Mouse (Mus musculus) kidney, embryonic 15.5 days (tissue): ENCODE data around the gene Tfeb. TPM values are rescaled to one million over a fixed set of nuclear protein-coding genes. Genes with fewer than 3 reads are reported as not detected.

Experiments
- ATAC-seq: fragments of 200-750 bp; cut with Nextera tagmentation; replicated peaks from 2 replicates; pipeline ENCODE4 v1.8.0; 2017; ENCODE audit warnings: moderate TSS enrichment; ENCODE audit not compliant: low FRiP score
- H3K27ac ChIP-seq: fragments of 300-500 bp; sonication (generic); 2 replicates; pipeline ENCODE4 v1.5.1; 2015; ENCODE audit warnings: mild to moderate bottlenecking, inconsistent platforms
- H3K27me3 ChIP-seq: fragments of 300-500 bp; sonication (generic); 2 replicates; pipeline ENCODE4 v1.6.1; 2015; ENCODE audit warnings: inconsistent platforms
- H3K36me3 ChIP-seq: fragments of 300-500 bp; sonication (generic); 2 replicates; pipeline ENCODE4 v1.6.1; 2015; ENCODE audit warnings: inconsistent platforms
- H3K4me1 ChIP-seq: fragments of 300-500 bp; sonication (generic); 2 replicates; pipeline ENCODE4 v1.6.1; 2015; ENCODE audit warnings: inconsistent platforms
- H3K4me2 ChIP-seq: fragments of 300-500 bp; sonication (generic); 2 replicates; pipeline ENCODE4 v1.6.1; 2015; ENCODE audit warnings: moderate library complexity, mild to moderate bottlenecking, inconsistent platforms
- H3K4me3 ChIP-seq: fragments of 300-500 bp; sonication (generic); replicated peaks from 2 replicates; pipeline ENCODE4 v1.5.1; 2015; ENCODE audit warnings: mild to moderate bottlenecking, inconsistent platforms
- H3K9ac ChIP-seq: fragments of 300-500 bp; sonication (generic); 2 replicates; pipeline ENCODE4 v1.6.1; 2015; ENCODE audit warnings: mild to moderate bottlenecking, inconsistent platforms
- H3K9me3 ChIP-seq: fragments of 300-500 bp; sonication (generic); replicated peaks from 2 replicates; pipeline ENCODE4 v1.6.1; 2016; ENCODE audit warnings: inconsistent platforms
- WGBS: fragments of 180-500 bp; shearing (Covaris S2); methylation state at CpG from one replicate; pipeline ENCODE4 v1.1.7; 2015; ENCODE audit warnings: mixed read lengths; 5-methylcytosine and 5-hydroxymethylcytosine counted together
- polyA plus RNA-seq: library from polyadenylated mRNA; unstranded; fragments of >200 nt; fragmentation: Nextera tagmentation; extraction: Ambion mirVana; gene quantifications from 2 replicates; pipeline ENCODE4 v1.2.1, GENCODE M21; 2015

The Tfeb gene
- polyA plus RNA-seq: 13.4 and 15.2 TPM in 2 replicates

DNA sequence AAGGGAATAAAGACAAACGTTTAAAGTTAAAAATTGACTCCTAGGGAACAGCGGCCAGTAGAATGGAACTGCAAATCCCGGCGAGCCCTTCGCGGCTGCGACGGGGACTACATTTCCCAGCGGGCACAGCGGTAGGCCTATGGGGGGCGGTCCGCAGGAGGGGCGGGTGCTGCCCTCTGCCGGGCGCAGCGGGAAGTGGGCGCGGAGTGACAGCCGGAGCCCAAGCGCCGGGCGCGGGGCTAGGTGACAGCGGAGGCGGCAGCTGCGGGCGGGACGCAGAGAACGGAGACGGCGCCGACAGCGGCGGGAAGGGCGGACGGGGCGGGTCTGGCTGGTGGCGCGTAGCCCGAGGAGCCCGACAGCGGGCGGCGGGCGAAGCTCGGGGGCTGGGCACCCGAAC, at the start of gene Tfeb:
TSS of gene Tfeb (plus strand) at position 175 of the 400 bp plus-strand sequence.
- H3K27ac ChIP-seq: peak within 1 kb of the TSS; percentile 96
- peak within 1 kb of the TSS; percentile 97 for H3K4me2 ChIP-seq
- no peaks in the 10 kb centered on the region for H3K9me3 ChIP-seq
- H3K4me1 ChIP-seq: peaks cover 27% of the 10 kb centered on the region
- ATAC-seq: peak; percentile 61
- peak within 1 kb of the TSS; percentile 82 for H3K4me3 ChIP-seq
- H3K9ac ChIP-seq: peak within 1 kb of the TSS; percentile 77
- H3K36me3 ChIP-seq: no peaks in the 10 kb centered on the region
- WGBS: under 1% methylated on average over 47 of the region's 47 CpGs
- 0 out of 2 replicates have a peak, but pooled peaks cover 8% of the 10 kb centered on the region for H3K27me3 ChIP-seq

DNA sequence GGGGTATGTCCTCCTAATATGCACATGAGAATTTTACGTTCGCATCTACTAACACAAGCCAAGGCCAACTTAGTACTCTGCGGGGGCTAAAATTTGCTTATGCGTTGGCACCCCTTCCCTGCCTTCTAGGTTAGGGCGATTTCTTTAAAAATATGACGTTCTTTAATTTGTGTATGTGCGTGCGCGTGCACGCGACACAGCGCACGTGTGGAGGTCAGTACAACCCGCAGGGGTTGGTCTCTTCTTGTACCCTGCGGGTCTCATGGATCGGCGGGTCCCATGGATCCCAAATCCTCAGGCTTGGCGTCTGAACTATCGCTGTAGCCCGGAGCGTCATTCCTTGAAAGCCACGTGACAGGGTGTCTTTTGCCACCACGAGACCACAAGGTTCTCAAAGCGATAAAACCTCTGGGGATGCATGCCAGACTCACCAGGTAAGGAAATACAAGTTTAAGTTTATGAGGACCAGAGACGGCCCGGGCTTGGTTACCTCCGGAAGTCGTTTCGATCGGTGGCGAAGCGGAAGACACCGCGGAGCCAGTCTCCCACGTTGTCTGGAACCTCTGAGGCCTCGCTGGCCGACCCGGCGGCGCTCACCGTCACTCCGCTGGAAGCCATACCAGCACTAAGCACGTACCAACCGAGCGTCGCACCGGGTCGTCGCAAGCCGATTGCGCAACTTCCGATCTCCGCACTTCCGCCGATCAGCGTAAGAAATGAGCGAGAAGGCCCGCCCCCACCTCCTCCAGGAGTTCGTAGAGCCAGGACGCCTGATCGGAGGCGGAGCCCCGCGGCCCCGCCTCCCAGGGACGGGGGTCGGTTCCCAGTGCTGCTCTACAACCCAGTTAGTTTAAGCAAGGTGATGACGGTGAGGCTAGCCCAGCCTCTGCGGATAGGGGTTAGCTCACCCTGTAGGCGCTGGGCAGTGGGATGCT, 49.2 kb upstream of the Tfeb start:
- peak; percentile 90 for ATAC-seq
- H3K4me3 ChIP-seq: peak overlapping the region; percentile 87
- no peaks in the 10 kb centered on the region for H3K27me3 ChIP-seq
- peaks cover 34% of the 10 kb centered on the region for H3K36me3 ChIP-seq
- WGBS: 1% methylated on average over 70 of the region's 70 CpGs
- peak overlapping the region; percentile 83 for H3K9ac ChIP-seq
- H3K4me2 ChIP-seq: peak overlapping the region; percentile 97
- peak overlapping the region; percentile 87 for H3K27ac ChIP-seq
- H3K4me1 ChIP-seq: peaks cover 28% of the 10 kb centered on the region
- H3K9me3 ChIP-seq: no peaks in the 10 kb centered on the region

GRCm38 (mm10) chr17:47688344-47688607, 48.6 kb upstream of the Tfeb start, which contains the start of gene Tomm6:
Tomm6 (minus strand) TSS chr17:47688386.
- Histone ChIP-seq H3K36me3 (peaks cover 28% of the 10 kb centered on the region), H3K4me3 (peak within 1 kb of the TSS; percentile 87), H3K4me1 (peaks cover 29% of the 10 kb centered on the region), H3K27me3 (peaks cover 5% of the 10 kb centered on the region; the same call in 1 of the 2 replicates), H3K27ac (peak within 1 kb of the TSS; percentile 87), H3K9ac (peak within 1 kb of the TSS; percentile 83), H3K4me2 (peak within 1 kb of the TSS; percentile 97), H3K9me3 (no peaks in the 10 kb centered on the region)
- ATAC-seq: no peak
- under 1% methylated on average over 9 of the region's 9 CpGs for WGBS

DNA sequence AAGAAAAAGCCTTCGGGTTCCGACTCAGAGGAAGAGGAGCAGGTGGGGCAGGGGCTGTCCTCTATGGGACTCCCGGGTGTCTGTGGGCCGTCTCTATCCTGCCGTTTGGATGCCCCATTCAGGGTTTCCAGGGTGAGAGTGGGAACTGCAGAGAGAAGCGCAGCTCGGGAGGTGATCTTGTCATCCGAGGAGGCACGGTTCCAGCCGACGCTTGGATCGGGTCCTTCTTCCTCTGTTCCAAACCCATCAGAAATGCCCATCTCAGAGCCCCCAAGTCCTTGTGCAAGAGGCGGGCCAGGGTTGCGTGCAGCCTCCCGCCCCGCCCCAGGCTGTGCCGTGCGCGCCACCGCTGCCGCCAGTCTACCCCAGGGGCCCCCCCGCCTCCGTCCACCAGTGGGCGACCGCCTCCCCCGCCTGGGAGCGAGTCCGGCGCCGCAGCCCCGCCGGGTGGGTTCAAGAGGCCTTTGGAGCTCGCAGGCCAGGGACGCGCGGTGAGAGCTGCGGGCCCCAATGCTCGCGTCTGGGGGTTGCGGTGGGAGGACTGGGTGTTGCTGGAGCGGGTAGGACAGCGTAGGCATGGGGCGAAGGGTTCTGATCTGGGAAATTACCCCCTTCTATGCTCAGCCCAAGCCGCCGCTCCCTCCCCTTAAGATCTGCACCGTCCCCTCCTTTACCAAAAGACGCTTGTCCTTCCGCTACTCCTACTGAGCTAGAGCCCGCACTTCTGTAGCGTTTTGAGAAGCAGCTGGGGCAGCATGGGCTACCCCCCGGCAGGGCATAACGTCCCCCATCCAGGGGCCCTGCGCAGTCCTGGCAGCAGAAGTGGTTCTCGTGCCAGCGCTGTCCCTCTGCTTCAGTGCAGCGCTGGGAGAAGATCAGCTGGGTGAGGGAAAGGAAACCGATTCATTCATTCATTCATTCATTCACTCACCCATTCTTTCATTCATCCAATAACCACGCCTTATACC, 47.9 kb upstream of the Tfeb start, which contains the start of gene Frs3:
TSS of gene Frs3 (plus strand) at position 423 of the 968 bp plus-strand sequence.
- WGBS: under 1% methylated on average over 58 of the region's 58 CpGs
- Histone ChIP-seq H3K4me2 (peak within 1 kb of the TSS; percentile 97), H3K9me3 (no peaks in the 10 kb centered on the region), H3K27me3 (peaks cover 10% of the 10 kb centered on the region; the same call in 1 of the 2 replicates), H3K4me3 (peak within 1 kb of the TSS; percentile 87), H3K9ac (peak within 1 kb of the TSS; percentile 83), H3K27ac (peak within 1 kb of the TSS; percentile 87), H3K4me1 (peaks cover 35% of the 10 kb centered on the region), H3K36me3 (peaks cover 22% of the 10 kb centered on the region)
- peak; percentile 66 for ATAC-seq

DNA sequence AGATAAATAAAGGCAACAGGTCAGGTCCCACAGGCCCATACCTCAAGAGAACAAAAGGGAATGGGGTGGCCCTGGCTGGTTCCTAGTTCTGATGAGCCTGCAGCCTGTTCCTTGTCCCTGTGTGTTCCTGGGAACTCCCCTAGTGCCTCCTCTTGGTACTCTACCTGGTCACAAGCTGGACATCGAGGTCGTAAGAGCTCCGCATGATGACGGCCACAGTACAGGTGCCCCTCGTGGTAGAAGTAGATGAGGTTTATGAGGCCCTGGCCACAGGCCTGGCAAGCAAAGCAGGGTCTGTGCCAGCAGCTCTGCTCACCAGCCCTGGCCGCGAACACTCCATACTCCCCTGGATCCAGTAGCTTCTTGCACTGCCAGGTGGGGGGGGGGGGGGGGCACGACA, 46.9 kb upstream of the Tfeb start:
- WGBS: 77% methylated on average over 8 of the region's 8 CpGs
- Histone ChIP-seq H3K36me3 (peaks cover 12% of the 10 kb centered on the region), H3K27me3 (peaks cover 10% of the 10 kb centered on the region; the same call in 1 of the 2 replicates), H3K4me3 (peak overlapping the region; percentile 87), H3K4me2 (peak overlapping the region; percentile 97; the same call in 1 of the 2 replicates), H3K4me1 (peaks cover 42% of the 10 kb centered on the region), H3K9ac (no peak overlapping the region), H3K9me3 (no peaks in the 10 kb centered on the region), H3K27ac (no peak overlapping the region)
- no peak for ATAC-seq

- H3K4me1 ChIP-seq: peaks cover 48% of the 10 kb centered on the region
- no peak for ATAC-seq
- no peak overlapping the region for H3K4me2 ChIP-seq
- H3K36me3 ChIP-seq: no peaks in the 10 kb centered on the region
- 86% methylated on average over 3 of the region's 3 CpGs for WGBS
- H3K4me3 ChIP-seq: no peak overlapping the region
- no peaks in the 10 kb centered on the region for H3K9me3 ChIP-seq
- peaks cover 14% of the 10 kb centered on the region; the same call in 1 of the 2 replicates for H3K27me3 ChIP-seq
- H3K27ac ChIP-seq: no peak overlapping the region
- no peak overlapping the region for H3K9ac ChIP-seq
These were observed 45.2 kb upstream of the Tfeb start for GRCm38 (mm10) chr17:47691650-47692049.

GRCm38 (mm10) chr17:47693671-47694441, 43.0 kb upstream of the Tfeb start:
- H3K4me2 ChIP-seq: peak overlapping the region; percentile 95
- H3K9me3 ChIP-seq: no peaks in the 10 kb centered on the region
- peak overlapping the region; percentile 89 for H3K9ac ChIP-seq
- peaks cover 34% of the 10 kb centered on the region for H3K4me1 ChIP-seq
- peak overlapping the region; percentile 83 for H3K4me3 ChIP-seq
- 0 out of 2 replicates have a peak, but pooled peaks cover 3% of the 10 kb centered on the region for H3K36me3 ChIP-seq
- peaks cover 14% of the 10 kb centered on the region; the same call in 1 of the 2 replicates for H3K27me3 ChIP-seq
- no peak for ATAC-seq
- H3K27ac ChIP-seq: peak overlapping the region; percentile 85
- WGBS: 24% methylated on average over 13 of the region's 13 CpGs

DNA sequence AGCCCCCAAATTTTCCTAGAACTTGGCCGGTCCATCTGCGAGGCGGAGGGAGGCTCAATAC, 42.6 kb upstream of the Tfeb start, which contains the start of gene Gm21981:
TSS of gene Gm21981 (minus strand) at position 14 of the 61 bp plus-strand sequence.
- Histone ChIP-seq H3K4me2 (peak within 1 kb of the TSS; percentile 95), H3K9me3 (no peaks in the 10 kb centered on the region), H3K9ac (peak within 1 kb of the TSS; percentile 89), H3K27ac (peak within 1 kb of the TSS; percentile 85), H3K36me3 (0 out of 2 replicates have a peak, but pooled peaks cover 5% of the 10 kb centered on the region), H3K4me3 (peak within 1 kb of the TSS; percentile 83), H3K27me3 (peaks cover 14% of the 10 kb centered on the region; the same call in 1 of the 2 replicates), H3K4me1 (peaks cover 30% of the 10 kb centered on the region)
- 0% methylated on average over 3 of the region's 3 CpGs for WGBS
- no peak for ATAC-seq

- Histone ChIP-seq H3K9ac (peak within 1 kb of the TSS; percentile 89), H3K4me3 (peak within 1 kb of the TSS; percentile 83), H3K27ac (peak within 1 kb of the TSS; percentile 85), H3K27me3 (peaks cover 14% of the 10 kb centered on the region; the same call in 1 of the 2 replicates), H3K9me3 (no peaks in the 10 kb centered on the region), H3K36me3 (0 out of 2 replicates have a peak, but pooled peaks cover 9% of the 10 kb centered on the region), H3K4me2 (peak within 1 kb of the TSS; percentile 95), H3K4me1 (peaks cover 26% of the 10 kb centered on the region)
- WGBS: under 1% methylated on average over 79 of the region's 82 CpGs
- ATAC-seq: peak; percentile 95
These were observed 42.1 kb upstream of the Tfeb start, which contains the start of gene Prickle4 for GRCm38 (mm10) chr17:47694503-47695336. Prickle4 (minus strand) TSS chr17:47694736.

GRCm38 (mm10) chr17:47695337-47695710, 41.5 kb upstream of the Tfeb start:
- Histone ChIP-seq H3K4me1 (peaks cover 22% of the 10 kb centered on the region), H3K9me3 (no peaks in the 10 kb centered on the region), H3K9ac (peak overlapping the region; percentile 89), H3K27me3 (peaks cover 14% of the 10 kb centered on the region; the same call in 1 of the 2 replicates), H3K4me3 (peak overlapping the region; percentile 83), H3K27ac (peak overlapping the region; percentile 85), H3K4me2 (peak overlapping the region; percentile 95), H3K36me3 (peaks cover 14% of the 10 kb centered on the region; the same call in 1 of the 2 replicates)
- under 1% methylated on average over 20 of the region's 23 CpGs for WGBS
- no peak for ATAC-seq
